Mouse (Mus musculus): Measurements from ENCODE around the gene Omg. TPM values are rescaled to one million over a fixed set of nuclear protein-coding genes. Genes with fewer than 3 reads are reported as not detected.

Omg gene
- total RNA-seq, 2 experiments from 2014 or later, result 95.9 to 101 TPM

- DNase-seq (ENCODE audit: extremely low spot score in 1 of 2, low spot score in 1 of 2), result no peak
These were observed 15.4 kb upstream of the Omg start for GRCm38 (mm10) chr11:79519299-79519698.

GRCm38 (mm10) chr11:79515798-79516197 lies 11.9 kb upstream of the Omg start:
- no peak for DNase-seq (ENCODE audit: extremely low spot score in 1 of 2, low spot score in 1 of 2)

GRCm38 (mm10) chr11:79515331-79515730 lies 11.4 kb upstream of the Omg start:
- DNase-seq (ENCODE audit: extremely low spot score in 1 of 2, low spot score in 1 of 2), result no peak

GRCm38 (mm10) chr11:79511970-79512369 lies 8.1 kb upstream of the Omg start:
- no peak for DNase-seq (ENCODE audit: extremely low spot score in 1 of 2, low spot score in 1 of 2)

- no peak for DNase-seq (ENCODE audit: extremely low spot score in 1 of 2, low spot score in 1 of 2)
These were observed 622 bp upstream of the Omg start for GRCm38 (mm10) chr11:79504506-79504905.

- DNase-seq (ENCODE audit: extremely low spot score in 1 of 2, low spot score in 1 of 2), result no peak
These were observed 967 bp downstream of the Omg start for GRCm38 (mm10) chr11:79502917-79503316.

GRCm38 (mm10) chr11:79494976-79495800 lies 8.7 kb downstream of the Omg start:
- DNase-seq (ENCODE audit: extremely low spot score in 1 of 2, low spot score in 1 of 2), result no peak

GRCm38 (mm10) chr11:79484721-79485120 lies 19.2 kb downstream of the Omg start:
- no peak for DNase-seq (ENCODE audit: extremely low spot score in 1 of 2, low spot score in 1 of 2)

GRCm38 (mm10) chr11:79483876-79484528 lies 19.9 kb downstream of the Omg start:
- DNase-seq (ENCODE audit: extremely low spot score in 1 of 2, low spot score in 1 of 2), result no peak

- no peak for DNase-seq (ENCODE audit: extremely low spot score in 1 of 2, low spot score in 1 of 2)
These were observed 20.5 kb downstream of the Omg start for GRCm38 (mm10) chr11:79483392-79483791.

GRCm38 (mm10) chr11:79468097-79468496 lies 35.8 kb downstream of the Omg start:
- DNase-seq (ENCODE audit: extremely low spot score in 1 of 2, low spot score in 1 of 2), result no peak

GRCm38 (mm10) chr11:79460756-79461450 lies 43.0 kb downstream of the Omg start:
- DNase-seq (ENCODE audit: extremely low spot score in 1 of 2, low spot score in 1 of 2), result no peak

GRCm38 (mm10) chr11:79459846-79460245 lies 44.0 kb downstream of the Omg start:
- DNase-seq (ENCODE audit: extremely low spot score in 1 of 2, low spot score in 1 of 2), result no peak

- DNase-seq (ENCODE audit: extremely low spot score in 1 of 2, low spot score in 1 of 2), result no peak
These were observed 46.0 kb downstream of the Omg start for GRCm38 (mm10) chr11:79457928-79458327.

- no peak for DNase-seq (ENCODE audit: extremely low spot score in 1 of 2, low spot score in 1 of 2)
These were observed 50.9 kb downstream of the Omg start for GRCm38 (mm10) chr11:79452966-79453365.

Other genes starting within 250 kb of the Omg start
- 10 to 100 TPM; 68.1 to 92.0 TPM for gene Wsb1, start 249.4 kb downstream of the Omg start, total RNA-seq (2021)
- gene Gm9964, start 207.2 kb downstream of the Omg start, total RNA-seq (2021), result under 1 TPM; 0.73 to 0.91 TPM
- gene Nf1, start 164.4 kb downstream of the Omg start, total RNA-seq (2021), result 100 to 1,000 TPM; 103 to 117 TPM
- gene Evi2b, start 19.7 kb upstream of the Omg start, total RNA-seq (2021), result under 1 TPM; 0.28 to 0.66 TPM
- gene Evi2, start 26.5 kb upstream of the Omg start, total RNA-seq (2021), result under 1 TPM; 0.10 to 0.14 TPM
- 10 to 100 TPM; 18.7 to 23.6 TPM for gene Evi2a, start 26.5 kb upstream of the Omg start, total RNA-seq (2021)
- gene Rab11fip4, start 87.1 kb upstream of the Omg start, total RNA-seq (2021), result 100 to 1,000 TPM; 165 to 167 TPM

All from layer of hippocampus, postnatal 25 days (tissue).